Mouse (Mus musculus) forebrain, embryonic 13.5 days (tissue): ENCODE data around the gene Pcolce. TPM values are rescaled to one million over a fixed set of nuclear protein-coding genes. Genes with fewer than 3 reads are reported as not detected.

Experiments used
- ATAC-seq: fragments of 200-750 bp; cut with Nextera tagmentation; 2 replicates; pipeline ENCODE4 v1.8.0; 2017
- H3K27ac ChIP-seq: fragments of 300-500 bp; sonication (generic); 2 replicates; pipeline ENCODE4 v1.5.1; 2015; ENCODE audit warnings: inconsistent platforms, mild to moderate bottlenecking, moderate library complexity
- H3K27me3 ChIP-seq: fragments of 300-500 bp; sonication (generic); 2 replicates; pipeline ENCODE4 v1.6.1; 2015; ENCODE audit warnings: mild to moderate bottlenecking, inconsistent platforms
- H3K36me3 ChIP-seq: fragments of 300-500 bp; sonication (generic); 2 replicates; pipeline ENCODE4 v1.6.1; 2015; ENCODE audit warnings: mild to moderate bottlenecking, inconsistent platforms; ENCODE audit not compliant: poor library complexity, severe bottlenecking
- H3K4me1 ChIP-seq: fragments of 300-500 bp; sonication (generic); 2 replicates; pipeline ENCODE4 v1.6.1; 2015; ENCODE audit warnings: inconsistent platforms
- H3K4me2 ChIP-seq: fragments of 300-500 bp; sonication (generic); 2 replicates; pipeline ENCODE4 v1.6.1; 2015; ENCODE audit warnings: inconsistent platforms, mild to moderate bottlenecking, moderate library complexity
- H3K4me3 ChIP-seq: fragments of 300-500 bp; sonication (generic); 2 replicates; pipeline ENCODE4 v1.5.1; 2015; ENCODE audit warnings: mild to moderate bottlenecking, inconsistent platforms
- H3K9ac ChIP-seq: fragments of 300-500 bp; sonication (generic); 2 replicates; pipeline ENCODE4 v1.6.1; 2015; ENCODE audit warnings: mild to moderate bottlenecking, inconsistent platforms
- H3K9me3 ChIP-seq: fragments of 300-500 bp; sonication (generic); replicated peaks from 2 replicates; pipeline ENCODE4 v1.6.1; 2016; ENCODE audit warnings: inconsistent platforms
- WGBS: fragments of 180-500 bp; shearing (Covaris S2); methylation state at CpG from one replicate; pipeline ENCODE4 v1.1.7; 2015; 5-methylcytosine and 5-hydroxymethylcytosine counted together
- polyA plus RNA-seq: library from polyadenylated mRNA; unstranded; fragments of >200 nt; fragmentation: Nextera tagmentation; extraction: Ambion mirVana; gene quantifications from 2 replicates; pipeline ENCODE4 v1.2.1, GENCODE M21; 2015

Pcolce gene
- polyA plus RNA-seq, 1 experiment from 2014 or later, result 6.9 TPM

DNA sequence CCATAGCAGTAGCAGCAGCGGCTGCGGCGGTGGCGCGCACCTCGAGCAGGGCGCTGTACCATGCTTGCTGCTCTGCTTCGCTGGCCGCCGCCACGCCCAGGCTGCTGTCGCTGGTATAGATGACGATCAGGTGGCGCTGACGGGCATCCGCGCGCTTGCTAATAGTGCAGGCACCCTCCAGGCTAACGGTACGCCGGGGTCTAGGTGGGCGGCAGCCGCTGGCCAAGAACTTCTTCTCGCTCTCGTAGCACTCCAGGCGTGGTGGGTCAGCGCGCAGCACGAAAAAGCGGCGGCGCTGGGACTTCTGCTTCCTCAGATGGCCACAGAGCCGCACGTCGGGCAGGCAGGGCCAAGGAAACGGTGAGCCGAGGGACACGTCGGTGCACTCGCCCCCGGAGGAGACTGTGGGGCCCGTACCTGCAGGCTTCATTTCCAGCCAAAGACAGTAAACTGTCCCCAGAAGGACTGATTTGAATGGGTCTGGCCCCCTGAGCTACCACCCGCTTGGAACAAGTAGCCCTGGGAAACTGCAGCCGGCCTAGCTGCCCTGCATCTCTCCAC lies 31.6 kb upstream of the Pcolce start:
- Histone ChIP-seq H3K36me3 (peaks cover 27% of the 10 kb centered on the region), H3K4me1 (peaks cover 11% of the 10 kb centered on the region), H3K4me2 (peak overlapping the region; percentile 51), H3K9ac (peak overlapping the region; percentile 26), H3K9me3 (no peaks in the 10 kb centered on the region), H3K4me3 (peak overlapping the region; percentile 27), H3K27me3 (peaks cover 48% of the 10 kb centered on the region), H3K27ac (no peak overlapping the region)
- ATAC-seq, result peak; percentile 19; the same call in 1 of the 2 replicates
- WGBS, result 4% methylated on average over 44 of the region's 44 CpGs

- H3K27me3 ChIP-seq, result peaks cover 48% of the 10 kb centered on the region
- 40% methylated on average over 19 of the region's 19 CpGs for WGBS
These were observed 30.9 kb upstream of the Pcolce start for GRCm38 (mm10) chr5:137644484-137644883.

DNA sequence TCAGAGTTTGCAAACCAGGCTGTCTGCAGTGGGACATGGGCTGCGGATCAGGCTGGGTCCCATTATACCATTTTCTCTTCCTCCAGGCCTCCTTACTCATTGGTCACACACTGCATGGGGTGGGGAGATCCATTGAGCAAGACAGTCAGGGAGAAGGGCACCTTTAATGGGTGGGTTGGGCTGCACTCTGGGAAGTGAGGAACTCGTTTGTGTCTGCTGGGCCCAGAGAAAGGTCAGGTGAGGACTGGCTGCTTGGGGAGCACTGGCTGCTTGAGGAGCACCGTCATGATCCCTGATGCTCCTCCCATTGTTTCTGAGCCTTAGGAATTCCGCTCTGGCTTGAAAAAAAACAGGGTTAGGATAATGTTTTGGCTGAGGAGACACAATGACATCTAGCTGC lies 29.3 kb upstream of the Pcolce start:
- H3K9me3 ChIP-seq, result no peaks in the 10 kb centered on the region
- H3K4me3 ChIP-seq, result no peak overlapping the region
- H3K4me1 ChIP-seq, result peaks cover 5% of the 10 kb centered on the region
- H3K9ac ChIP-seq, result no peak overlapping the region
- H3K36me3 ChIP-seq, result peaks cover 50% of the 10 kb centered on the region
- peaks cover 47% of the 10 kb centered on the region for H3K27me3 ChIP-seq
- 49% methylated on average over 4 of the region's 4 CpGs for WGBS
- H3K4me2 ChIP-seq, result no peak overlapping the region
- ATAC-seq, result no peak
- no peak overlapping the region for H3K27ac ChIP-seq

More at GRCm38 (mm10) chr5:137644484-137644883, 30.9 kb upstream of the Pcolce start:
- Histone ChIP-seq H3K9ac (no peak overlapping the region), H3K4me1 (peaks cover 5% of the 10 kb centered on the region), H3K9me3 (no peaks in the 10 kb centered on the region), H3K4me2 (no peak overlapping the region), H3K27ac (no peak overlapping the region), H3K36me3 (peaks cover 34% of the 10 kb centered on the region), H3K4me3 (no peak overlapping the region)
- ATAC-seq, result no peak

GRCm38 (mm10) chr5:137641054-137641453 lies 27.5 kb upstream of the Pcolce start, which contains the start of gene Sap25:
TSS of gene Sap25 (plus strand) at chr5:137641334.
- Histone ChIP-seq H3K9me3 (no peaks in the 10 kb centered on the region), H3K4me2 (no peak within 1 kb of the TSS), H3K9ac (no peak within 1 kb of the TSS), H3K27ac (no peak within 1 kb of the TSS), H3K4me1 (peaks cover 5% of the 10 kb centered on the region), H3K36me3 (peaks cover 68% of the 10 kb centered on the region), H3K4me3 (no peak within 1 kb of the TSS), H3K27me3 (peaks cover 32% of the 10 kb centered on the region)
- WGBS, result 90% methylated on average over 19 of the region's 19 CpGs
- ATAC-seq, result no peak

DNA sequence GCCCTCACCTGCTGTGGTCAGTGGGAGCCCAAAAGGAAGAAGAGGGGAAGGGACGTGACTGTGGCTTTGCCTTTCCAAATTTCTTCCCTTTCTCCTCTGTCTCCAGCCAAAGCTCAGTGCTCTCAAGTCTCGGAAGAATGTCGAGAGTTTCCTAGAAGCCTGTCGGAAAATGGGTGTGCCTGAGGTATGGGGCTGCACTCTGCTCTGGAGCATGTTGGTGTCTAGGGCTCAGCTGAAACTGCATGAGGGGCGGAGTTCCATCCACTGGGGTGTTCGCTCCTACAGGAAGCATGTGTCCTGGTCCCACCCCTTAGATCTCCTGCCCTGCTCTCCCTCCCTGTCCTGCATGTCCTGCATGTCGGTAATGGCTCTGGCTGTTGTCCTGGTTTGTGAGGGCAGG lies 25.9 kb upstream of the Pcolce start:
- Histone ChIP-seq H3K4me1 (no peaks in the 10 kb centered on the region), H3K36me3 (peaks cover 83% of the 10 kb centered on the region), H3K4me3 (no peak overlapping the region), H3K27ac (no peak overlapping the region), H3K27me3 (peaks cover 16% of the 10 kb centered on the region), H3K9ac (no peak overlapping the region), H3K9me3 (no peaks in the 10 kb centered on the region), H3K4me2 (no peak overlapping the region)
- 92% methylated on average over 7 of the region's 7 CpGs for WGBS
- ATAC-seq, result no peak

GRCm38 (mm10) chr5:137633397-137634084 lies 20.0 kb upstream of the Pcolce start:
- no peak overlapping the region for H3K4me3 ChIP-seq
- no peak for ATAC-seq
- no peak overlapping the region for H3K9ac ChIP-seq
- H3K27me3 ChIP-seq, result no peaks in the 10 kb centered on the region
- no peak overlapping the region for H3K4me2 ChIP-seq
- peaks cover 30% of the 10 kb centered on the region for H3K4me1 ChIP-seq
- H3K36me3 ChIP-seq, result peaks cover 72% of the 10 kb centered on the region
- 79% methylated on average over 12 of the region's 12 CpGs for WGBS
- no peaks in the 10 kb centered on the region for H3K9me3 ChIP-seq
- no peak overlapping the region for H3K27ac ChIP-seq

GRCm38 (mm10) chr5:137631591-137631990 lies 18.0 kb upstream of the Pcolce start:
- H3K9ac ChIP-seq, result peak overlapping the region; percentile 81; the same call in 1 of the 2 replicates
- 87% methylated on average over 4 of the region's 4 CpGs for WGBS

DNA sequence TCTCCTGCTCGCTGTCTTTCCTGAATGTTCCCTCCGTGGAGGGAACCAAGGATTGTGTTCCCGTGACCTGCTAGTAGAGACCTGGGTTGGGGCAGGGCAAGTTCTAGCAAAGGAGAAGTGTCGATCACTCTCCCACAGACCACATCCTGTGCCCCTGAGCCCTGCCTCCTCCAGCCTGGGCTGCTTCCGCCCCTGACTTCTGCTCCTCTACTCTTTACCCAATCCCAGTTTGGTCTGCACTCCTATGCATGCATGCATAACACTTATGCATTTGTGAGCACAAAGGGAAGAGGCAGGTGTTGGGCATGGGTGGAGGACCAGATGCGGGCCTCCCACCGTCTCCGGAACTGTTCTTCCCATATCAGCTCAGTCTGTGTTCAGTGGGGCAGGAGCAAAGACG lies 17.6 kb upstream of the Pcolce start:
- ATAC-seq, result no peak
- 83% methylated on average over 9 of the region's 9 CpGs for WGBS
- H3K4me3 ChIP-seq, result peak overlapping the region; percentile 69; the same call in 1 of the 2 replicates
- no peaks in the 10 kb centered on the region for H3K27me3 ChIP-seq
- peaks cover 36% of the 10 kb centered on the region for H3K4me1 ChIP-seq
- H3K4me2 ChIP-seq, result peak overlapping the region; percentile 77
- peaks cover 48% of the 10 kb centered on the region for H3K36me3 ChIP-seq
- H3K9ac ChIP-seq, result peak overlapping the region; percentile 81; the same call in 1 of the 2 replicates
- 0 out of 2 replicates have a peak overlapping the region, but pooled peaks have one; percentile 31 for H3K27ac ChIP-seq
- H3K9me3 ChIP-seq, result no peaks in the 10 kb centered on the region

More at GRCm38 (mm10) chr5:137631591-137631990, 18.0 kb upstream of the Pcolce start:
- Histone ChIP-seq H3K4me1 (peaks cover 36% of the 10 kb centered on the region), H3K36me3 (peaks cover 53% of the 10 kb centered on the region), H3K4me2 (peak overlapping the region; percentile 77), H3K9me3 (no peaks in the 10 kb centered on the region), H3K27me3 (no peaks in the 10 kb centered on the region), H3K4me3 (no peak overlapping the region), H3K27ac (no peak overlapping the region)
- ATAC-seq, result no peak

GRCm38 (mm10) chr5:137630602-137631001 lies 17.0 kb upstream of the Pcolce start:
- 51% methylated on average over 3 of the region's 3 CpGs for WGBS
- peak overlapping the region; percentile 88; the same call in 1 of the 2 replicates for H3K27ac ChIP-seq
- H3K27me3 ChIP-seq, result no peaks in the 10 kb centered on the region
- peaks cover 43% of the 10 kb centered on the region for H3K36me3 ChIP-seq
- peak overlapping the region; percentile 69 for H3K4me3 ChIP-seq
- peaks cover 36% of the 10 kb centered on the region for H3K4me1 ChIP-seq
- no peaks in the 10 kb centered on the region for H3K9me3 ChIP-seq
- ATAC-seq, result no peak
- H3K9ac ChIP-seq, result peak overlapping the region; percentile 81
- peak overlapping the region; percentile 77 for H3K4me2 ChIP-seq

DNA sequence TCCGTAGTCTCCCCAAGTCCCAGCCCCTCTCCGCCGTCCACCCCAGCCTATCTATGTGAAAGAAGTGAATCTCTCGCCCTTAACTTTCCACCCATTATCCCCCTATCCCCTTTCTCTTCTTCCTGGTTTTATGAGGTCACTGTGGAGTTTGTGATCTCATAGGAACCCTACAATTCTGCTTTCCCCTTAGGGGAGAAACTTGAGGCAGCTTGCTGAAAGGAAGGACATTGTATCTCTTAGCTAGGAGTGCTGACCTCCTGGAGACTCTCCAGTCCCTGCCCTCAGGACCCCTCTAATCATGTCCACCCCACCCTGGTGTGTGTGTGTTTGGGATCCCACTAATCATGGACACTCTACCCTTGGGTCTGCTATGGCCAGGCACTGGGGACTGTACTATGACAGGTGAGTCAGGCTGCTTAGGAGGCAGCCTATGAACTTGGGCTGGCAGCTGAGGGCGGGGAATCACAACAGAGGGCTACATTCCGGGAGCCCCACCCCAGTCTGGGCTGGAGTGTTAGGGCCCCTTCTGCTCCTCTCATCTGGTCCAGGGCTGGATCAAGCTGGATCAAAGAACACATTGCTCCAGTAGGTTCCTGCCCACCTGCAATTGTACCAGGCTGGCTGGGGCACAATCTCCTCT lies 16.4 kb upstream of the Pcolce start:
- H3K4me3 ChIP-seq, result peak overlapping the region; percentile 69
- peak overlapping the region; percentile 81 for H3K9ac ChIP-seq
- 27% methylated on average over 6 of the region's 6 CpGs for WGBS
- peak overlapping the region; percentile 88; the same call in 1 of the 2 replicates for H3K27ac ChIP-seq
- peaks cover 37% of the 10 kb centered on the region for H3K36me3 ChIP-seq
- no peaks in the 10 kb centered on the region for H3K9me3 ChIP-seq
- peaks cover 36% of the 10 kb centered on the region for H3K4me1 ChIP-seq
- no peaks in the 10 kb centered on the region for H3K27me3 ChIP-seq
- no peak for ATAC-seq
- H3K4me2 ChIP-seq, result peak overlapping the region; percentile 77

DNA sequence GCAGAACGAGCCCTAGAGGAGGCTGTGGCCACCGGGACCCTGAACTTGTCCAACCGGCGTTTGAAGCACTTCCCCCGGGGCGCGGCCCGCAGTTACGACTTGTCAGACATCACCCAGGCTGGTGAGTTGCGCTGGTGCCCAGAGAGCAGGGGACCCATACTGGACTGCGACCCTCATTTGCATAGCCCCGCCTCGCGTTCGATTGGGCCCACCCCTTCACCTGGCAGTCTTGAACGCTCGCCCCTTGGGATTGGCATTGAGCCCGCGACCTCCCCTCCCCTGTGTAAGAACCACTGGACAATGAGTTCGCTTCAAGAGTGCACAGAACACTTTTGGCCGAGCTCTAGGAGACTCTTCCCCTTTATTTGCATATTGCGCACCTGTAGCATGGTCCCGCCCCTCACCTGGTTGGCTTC lies 15.7 kb upstream of the Pcolce start:
- peak; percentile 14 for ATAC-seq
- under 1% methylated on average over 23 of the region's 23 CpGs for WGBS
- Histone ChIP-seq H3K4me3 (peak overlapping the region; percentile 69), H3K36me3 (peaks cover 31% of the 10 kb centered on the region), H3K27ac (peak overlapping the region; percentile 88), H3K9me3 (no peaks in the 10 kb centered on the region), H3K9ac (peak overlapping the region; percentile 81), H3K27me3 (no peaks in the 10 kb centered on the region), H3K4me1 (peaks cover 36% of the 10 kb centered on the region), H3K4me2 (peak overlapping the region; percentile 77)
